Mouse (Mus musculus): ENCODE measurements around the gene Adat3. TPM values are rescaled to one million over a fixed set of nuclear protein-coding genes. Genes with fewer than 3 reads are reported as not detected.
A peak's percentile ranks its signal among the peaks of the same experiment; 100 is the strongest.
"Not testable (repeated sequence)": the region's sequence is repeated elsewhere in the genome, so short reads cannot be mapped to it uniquely, and the experiment has no call there.

Adat3 gene
- total RNA-seq, 2 experiments from 2014 or later, result 2.9 to 3.6 TPM

GRCm38 (mm10) chr10:80635345-80635744 lies 32.7 kb downstream of the Adat3 start:
- intact Hi-C loops (cut with DNase I), result no loop called here
- no peak for DNase-seq

DNA sequence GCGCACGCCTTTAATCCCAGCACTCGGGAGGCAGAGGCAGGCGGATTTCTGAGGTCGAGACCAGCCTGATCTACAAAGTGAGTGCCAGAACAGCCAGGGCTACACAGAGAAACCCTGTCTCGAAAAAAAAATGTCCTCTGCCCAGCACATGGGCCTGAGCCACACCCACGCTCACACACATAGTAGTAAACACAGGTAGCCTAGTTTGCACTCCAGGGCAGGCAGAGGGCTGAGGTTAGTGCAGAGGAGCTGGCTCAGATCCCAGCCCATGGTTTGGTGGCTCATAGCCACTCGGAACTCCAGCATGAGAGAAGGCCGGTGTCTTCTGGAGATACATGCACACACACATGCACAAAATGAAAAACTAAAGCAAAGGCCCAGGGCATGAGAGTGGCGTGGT lies 44.3 kb downstream of the Adat3 start:
- intact Hi-C loops (cut with DNase I), result no loop called here

GRCm38 (mm10) chr10:80649910-80650309 lies 47.2 kb downstream of the Adat3 start:
- intact Hi-C loops (cut with DNase I); DNase-seq: not testable (repeated sequence)

More for the DNA sequence above, 44.3 kb downstream of the Adat3 start:
- DNase-seq, result no peak

- no peak for DNase-seq
Observed at GRCm38 (mm10) chr10:80650392-80650791, 47.7 kb downstream of the Adat3 start.

DNA sequence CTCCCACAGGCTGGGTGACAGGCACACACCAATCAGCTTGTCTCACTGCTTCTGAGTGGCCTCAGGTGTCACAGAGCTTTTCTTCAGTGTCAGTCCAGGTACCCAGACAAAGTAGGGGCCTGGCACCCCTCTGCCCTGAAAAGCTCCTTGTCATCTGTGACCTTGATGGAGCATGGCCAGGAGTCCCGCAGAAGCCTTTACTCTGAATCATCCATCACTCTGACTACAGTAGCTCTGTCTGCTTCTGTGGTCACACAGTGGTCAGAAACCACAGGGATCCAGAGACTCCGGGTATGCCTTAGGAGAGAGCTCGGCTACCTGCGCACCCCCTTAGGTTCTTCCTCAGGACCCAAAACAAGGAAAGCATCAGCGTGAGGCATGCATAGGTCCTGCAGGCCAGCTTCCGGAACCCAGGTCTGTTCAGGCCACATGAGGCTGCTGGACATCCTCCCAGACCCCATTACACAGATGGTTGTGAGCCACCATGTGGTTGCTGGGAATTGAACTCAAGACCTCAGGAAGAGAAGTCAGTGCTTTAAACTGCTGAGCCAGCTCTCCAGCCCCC lies 50.6 kb downstream of the Adat3 start:
- intact Hi-C loops (cut with DNase I), result no loop called here
- no peak for DNase-seq

More at GRCm38 (mm10) chr10:80650392-80650791, 47.7 kb downstream of the Adat3 start:
- intact Hi-C loops (cut with DNase I), result no loop called here

DNA sequence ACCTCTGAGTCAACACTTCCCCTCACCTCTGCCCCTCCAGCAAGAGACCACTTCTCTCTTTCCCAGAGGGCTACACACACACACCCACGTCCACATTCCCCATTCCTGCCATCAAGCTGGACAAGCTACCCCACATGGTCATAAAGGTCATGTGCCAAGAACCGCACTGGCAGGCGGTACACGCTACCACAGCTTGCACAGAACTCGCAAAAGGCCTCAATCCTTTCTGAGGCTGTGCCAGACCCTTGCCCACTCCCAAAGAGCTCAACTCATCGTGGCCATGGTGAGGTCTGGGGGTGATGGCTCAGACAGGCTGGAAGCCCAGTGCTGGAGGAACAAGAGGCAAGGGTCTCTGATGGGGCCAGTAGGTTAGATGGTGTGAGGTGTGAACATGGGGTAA lies 52.2 kb downstream of the Adat3 start:
- DNase-seq, result no peak
- intact Hi-C loops (cut with DNase I), result no loop called here

DNA sequence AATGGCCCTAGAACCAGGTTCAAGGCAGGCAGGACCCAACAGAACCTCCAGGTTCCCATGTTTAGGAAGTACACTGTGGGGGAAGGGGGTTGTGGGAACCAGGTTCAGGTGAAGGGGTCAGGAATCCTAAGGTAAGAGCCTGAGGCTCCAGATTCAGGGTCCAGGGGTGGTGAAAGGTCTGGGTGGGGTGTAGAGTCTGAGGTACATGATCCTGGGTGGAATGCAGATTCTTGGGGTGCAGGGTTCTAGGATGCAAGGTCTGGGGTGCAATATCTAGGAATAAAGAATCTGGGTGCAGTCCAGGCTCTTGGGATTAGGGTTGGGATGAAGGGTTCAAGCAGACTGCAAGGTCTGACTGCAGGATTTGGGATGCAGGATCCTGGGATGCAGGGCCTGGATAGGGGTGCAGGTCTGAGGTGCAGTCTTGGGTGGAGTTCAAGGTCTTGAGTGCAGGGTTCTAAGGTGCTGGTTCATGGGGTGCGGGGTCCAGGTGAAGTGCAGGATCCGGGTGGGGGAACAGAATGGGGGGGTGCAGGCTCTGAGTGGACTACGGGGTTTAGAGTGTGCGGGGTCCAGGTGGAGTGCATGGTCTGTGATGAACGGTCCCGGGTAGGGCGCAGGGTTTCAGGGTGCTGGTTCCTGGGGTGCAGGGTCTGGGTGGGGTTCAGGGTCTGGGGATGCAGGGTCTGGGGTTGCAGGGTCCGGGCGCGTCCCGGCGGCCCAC lies 52.9 kb downstream of the Adat3 start:
- no peak for DNase-seq

GRCm38 (mm10) chr10:80656130-80656862 lies 53.6 kb downstream of the Adat3 start:
- peak; percentile 99 for DNase-seq
- intact Hi-C loops (cut with DNase I), result no loop called here

More for the DNA sequence above, 52.9 kb downstream of the Adat3 start:
- intact Hi-C loops (cut with DNase I), result no loop called here

- no peak for DNase-seq
- intact Hi-C loops (cut with DNase I), result no loop called here
Observed at GRCm38 (mm10) chr10:80656863-80657623, 54.4 kb downstream of the Adat3 start, which contains the start of gene Btbd2. Gene Btbd2, minus strand, starts transcription at chr10:80657071.

Small RNAs within 50 kb of the gene (microRNA-seq; reads per million reads assigned to microRNA genes)
- gene Mir6912, result not detected

Other genes with a start within 250 kb of the Adat3 start
- 1 to 10 TPM; 4.2 to 6.1 TPM for gene Plk5, start 246.4 kb upstream of the Adat3 start, total RNA-seq (2021)
- gene Mex3d, start 215.2 kb upstream of the Adat3 start, total RNA-seq (2021), result 10 to 100 TPM; 75.5 to 80.1 TPM
- gene Mbd3, start 203.3 kb upstream of the Adat3 start, total RNA-seq (2021), result 100 to 1,000 TPM; 138 to 147 TPM
- gene Uqcr11, start 196.1 kb upstream of the Adat3 start, total RNA-seq (2021), result 100 to 1,000 TPM; 282 to 286 TPM
- gene Tcf3, start 169.2 kb upstream of the Adat3 start, total RNA-seq (2021), result 10 to 100 TPM; 51.9 to 53.7 TPM
- under 1 TPM in 1 of 2 experiments, not detected in 1; 0.24 TPM for gene Onecut3, start 108.0 kb upstream of the Adat3 start, total RNA-seq (2021)
- under 1 TPM; 0.14 to 0.20 TPM for gene Atp8b3, start 63.8 kb upstream of the Adat3 start, total RNA-seq (2021)
- gene Rexo1, start 41.3 kb upstream of the Adat3 start, total RNA-seq (2021), result 10 to 100 TPM; 65.2 to 67.5 TPM
- gene Klf16, start 25.6 kb upstream of the Adat3 start, total RNA-seq (2021), result 10 to 100 TPM; 34.1 to 35.5 TPM
- gene Abhd17a, start 12.5 kb upstream of the Adat3 start, total RNA-seq (2021), result 100 to 1,000 TPM; 131 to 133 TPM
- 10 to 100 TPM; 30.9 to 34.5 TPM for gene Scamp4, start within 50 bp of the Adat3 start, total RNA-seq (2021)
- gene Gm49322, start 3.1 kb downstream of the Adat3 start, total RNA-seq (2021), result 1 to 10 TPM; 3.7 to 4.8 TPM
- gene Csnk1g2, start 20.0 kb downstream of the Adat3 start, total RNA-seq (2021), result 100 to 1,000 TPM; 130 to 138 TPM
- 10 to 100 TPM; 80.9 to 83.2 TPM for gene Btbd2, start 54.2 kb downstream of the Adat3 start, total RNA-seq (2021)
- 10 to 100 TPM; 61.6 to 67.1 TPM for gene Mknk2, start 75.2 kb downstream of the Adat3 start, total RNA-seq (2021)
- gene Mob3a, start 99.1 kb downstream of the Adat3 start, total RNA-seq (2021), result 10 to 100 TPM; 52.0 to 52.1 TPM
- gene Izumo4, start 99.3 kb downstream of the Adat3 start, total RNA-seq (2021), result 10 to 100 TPM; 46.3 to 53.6 TPM
- gene Ap3d1, start 139.4 kb downstream of the Adat3 start, total RNA-seq (2021), result 100 to 1,000 TPM; 142 to 145 TPM
- 10 to 100 TPM; 62.1 TPM for gene Dot1l, start 152.3 kb downstream of the Adat3 start, total RNA-seq (2021)
- 10 to 100 TPM; 58.0 to 58.2 TPM for gene Sf3a2, start 195.3 kb downstream of the Adat3 start, total RNA-seq (2021)
- 10 to 100 TPM; 73.2 to 86.2 TPM for gene Plekhj1, start 195.7 kb downstream of the Adat3 start, total RNA-seq (2021)
- gene Amh, start 202.4 kb downstream of the Adat3 start, total RNA-seq (2021), result 1 to 10 TPM; 1.9 to 2.2 TPM
- gene Jsrp1, start 210.6 kb downstream of the Adat3 start, total RNA-seq (2021), result under 1 TPM; 0.54 to 0.64 TPM
- gene Oaz1, start 223.8 kb downstream of the Adat3 start, total RNA-seq (2021), result 100 to 1,000 TPM; 393 to 396 TPM
- gene Lingo3, start 241.2 kb downstream of the Adat3 start, total RNA-seq (2021), result 10 to 100 TPM; 21.4 to 24.6 TPM